Mouse (Mus musculus): Measurements from ENCODE around the gene S1pr1. TPM values are rescaled to one million over a fixed set of nuclear protein-coding genes. Genes with fewer than 3 reads are reported as not detected.

Gene S1pr1
- polyA plus RNA-seq (2012; fragmentation: generic; extraction: Trizol) = 2.9 TPM
- long read RNA-seq, experiment 1, transcript S1pr1-201 (2 exons, 3,046 nt) = major isoform, 10 of 12 reads
- long read RNA-seq, experiment 1, partial matches to known transcripts = 0 of 12 reads
- long read RNA-seq, experiment 1, other reads (novel, unspliced or antisense) = 2 of 12 reads
- long read RNA-seq, experiment 2, transcript S1pr1-201 (2 exons, 3,046 nt) = major isoform, 15 of 19 reads
- long read RNA-seq, experiment 2, partial matches to known transcripts = 2 of 19 reads
- long read RNA-seq, experiment 2, other reads (novel, unspliced or antisense) = 2 of 19 reads

- Histone ChIP-seq H3K79me2 (ENCODE audit: control insufficient read depth, insufficient read depth) (no peaks in the 10 kb centered on the region), H3K4me3 (ENCODE audit: insufficient read depth, poor library complexity, severe bottlenecking) (peak within 1 kb of the TSS; percentile 31), H3ac (ENCODE audit: control insufficient read depth, insufficient read length, low read depth) (peak within 1 kb of the TSS; percentile 86), H3K36me3 (ENCODE audit: control insufficient read depth, insufficient read depth) (no peaks in the 10 kb centered on the region), H3K27me3 (ENCODE audit: control insufficient read depth, insufficient read depth, insufficient read length) (no peaks in the 10 kb centered on the region), H3K79me3 (ENCODE audit: low read depth) (no peaks in the 10 kb centered on the region)
- TF ChIP-seq MAX (IDR thresholded peaks at IDR 0.05) = no peak
- no peak for TF ChIP-seq MYOD1 (IDR thresholded peaks at IDR 0.05; ENCODE audit: control insufficient read depth, insufficient read length, low read depth)
- TF ChIP-seq CEBPB (IDR thresholded peaks at IDR 0.05; ENCODE audit: low read depth) = no peak
- TF ChIP-seq MYOG (IDR thresholded peaks at IDR 0.05; ENCODE audit: control insufficient read depth, extremely low read depth, insufficient read length) = no peak
- no peak for TF ChIP-seq USF1 (IDR thresholded peaks at IDR 0.05; ENCODE audit: low read depth)
- no peak for TF ChIP-seq FOSL1 (IDR thresholded peaks at IDR 0.05; ENCODE audit: insufficient read depth, low read length, poor library complexity, severe bottlenecking)
- no peak for TF ChIP-seq CTCF (IDR thresholded peaks at IDR 0.05; ENCODE audit: control insufficient read depth, insufficient read depth, insufficient read length)
Measured at GRCm38 (mm10) chr3:115714671-115715651, at the start of gene S1pr1. Gene S1pr1, minus strand, starts transcription at chr3:115715072.

- Histone ChIP-seq H3ac (ENCODE audit: control insufficient read depth, insufficient read length, low read depth) (no peak overlapping the region), H3K36me3 (ENCODE audit: control insufficient read depth, insufficient read depth) (no peaks in the 10 kb centered on the region), H3K4me3 (ENCODE audit: insufficient read depth, poor library complexity, severe bottlenecking) (no peak overlapping the region), H3K79me2 (ENCODE audit: control insufficient read depth, insufficient read depth) (no peaks in the 10 kb centered on the region), H3K79me3 (ENCODE audit: low read depth) (no peaks in the 10 kb centered on the region), H3K27me3 (ENCODE audit: control insufficient read depth, insufficient read depth, insufficient read length) (no peaks in the 10 kb centered on the region)
- TF ChIP-seq FOSL1 (IDR thresholded peaks at IDR 0.05; ENCODE audit: insufficient read depth, low read length, poor library complexity, severe bottlenecking) (no peak), MYOD1 (IDR thresholded peaks at IDR 0.05; ENCODE audit: control insufficient read depth, insufficient read length, low read depth) (no peak), CEBPB (IDR thresholded peaks at IDR 0.05; ENCODE audit: low read depth) (no peak), MAX (IDR thresholded peaks at IDR 0.05) (no peak), USF1 (IDR thresholded peaks at IDR 0.05; ENCODE audit: low read depth) (no peak), CTCF (IDR thresholded peaks at IDR 0.05; ENCODE audit: control insufficient read depth, insufficient read depth, insufficient read length) (no peak), MYOG (IDR thresholded peaks at IDR 0.05; ENCODE audit: control insufficient read depth, extremely low read depth, insufficient read length) (no peak)
Measured at GRCm38 (mm10) chr3:115763292-115763691, 48.4 kb upstream of the S1pr1 start.

- Histone ChIP-seq H3ac (ENCODE audit: control insufficient read depth, insufficient read length, low read depth) (no peak overlapping the region), H3K27me3 (ENCODE audit: control insufficient read depth, insufficient read depth, insufficient read length) (no peaks in the 10 kb centered on the region), H3K79me2 (ENCODE audit: control insufficient read depth, insufficient read depth) (no peaks in the 10 kb centered on the region), H3K79me3 (ENCODE audit: low read depth) (no peaks in the 10 kb centered on the region), H3K36me3 (ENCODE audit: control insufficient read depth, insufficient read depth) (no peaks in the 10 kb centered on the region), H3K4me3 (ENCODE audit: insufficient read depth, poor library complexity, severe bottlenecking) (no peak overlapping the region)
- no peak for TF ChIP-seq MAX (IDR thresholded peaks at IDR 0.05)
Measured at GRCm38 (mm10) chr3:115762841-115763240, 48.0 kb upstream of the S1pr1 start.

DNA sequence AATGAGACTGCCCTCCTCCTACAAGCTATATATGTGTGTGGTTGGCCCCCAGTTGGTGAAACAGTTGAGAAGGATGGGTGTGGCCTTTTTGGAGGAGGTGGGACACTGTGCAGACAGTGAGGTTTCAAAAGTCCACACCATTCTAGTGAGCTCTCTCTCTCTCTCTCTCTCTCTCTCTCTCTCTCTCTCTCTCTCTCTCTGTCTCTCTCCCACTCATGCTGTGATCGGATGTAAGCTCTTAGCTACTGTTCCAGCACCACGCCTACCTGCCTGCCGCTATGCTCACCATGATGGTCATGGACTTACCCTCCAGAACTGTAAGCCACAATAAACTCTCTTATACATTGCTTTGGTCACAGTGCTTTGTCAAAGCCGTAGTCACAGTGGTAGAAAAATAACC is 44.8 kb upstream of the S1pr1 start:
- TF ChIP-seq MYOG (IDR thresholded peaks at IDR 0.05; ENCODE audit: control insufficient read depth, extremely low read depth, insufficient read length) = no peak
- TF ChIP-seq USF1 (IDR thresholded peaks at IDR 0.05; ENCODE audit: low read depth) = no peak
- no peak for TF ChIP-seq MAX (IDR thresholded peaks at IDR 0.05)
- TF ChIP-seq MYOD1 (IDR thresholded peaks at IDR 0.05; ENCODE audit: control insufficient read depth, insufficient read length, low read depth) = no peak
- TF ChIP-seq CEBPB (IDR thresholded peaks at IDR 0.05; ENCODE audit: low read depth) = no peak
- TF ChIP-seq FOSL1 (IDR thresholded peaks at IDR 0.05; ENCODE audit: insufficient read depth, low read length, poor library complexity, severe bottlenecking) = no peak
- no peak for TF ChIP-seq CTCF (IDR thresholded peaks at IDR 0.05; ENCODE audit: control insufficient read depth, insufficient read depth, insufficient read length)
- Histone ChIP-seq H3K79me3 (ENCODE audit: low read depth) (no peaks in the 10 kb centered on the region), H3K27me3 (ENCODE audit: control insufficient read depth, insufficient read depth, insufficient read length) (no peaks in the 10 kb centered on the region)

DNA sequence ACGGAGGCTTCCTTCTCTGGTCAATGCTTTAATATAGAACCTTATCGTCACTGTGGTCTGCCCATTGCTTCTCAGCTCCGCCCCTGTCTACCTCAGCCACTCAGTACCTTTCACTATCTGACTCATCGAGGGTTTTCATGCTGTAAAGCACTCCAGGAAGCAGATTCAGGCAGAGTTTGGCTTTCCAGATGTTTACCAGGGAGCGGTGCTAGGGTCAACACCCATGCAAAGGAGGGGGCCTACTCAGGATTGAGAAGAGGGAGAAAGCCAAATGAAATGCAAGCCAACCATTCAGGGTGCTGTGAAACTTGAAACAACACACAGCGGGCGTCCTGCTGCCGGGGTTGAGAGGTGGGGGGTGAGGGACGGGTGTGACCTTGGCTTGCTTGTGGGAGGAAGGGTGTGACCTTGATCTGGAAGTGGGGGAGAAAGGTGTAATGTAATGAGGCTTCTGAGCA is 43.6 kb upstream of the S1pr1 start:
- no peak overlapping the region for H3K4me3 ChIP-seq (ENCODE audit: insufficient read depth, poor library complexity, severe bottlenecking)
- no peaks in the 10 kb centered on the region for H3K79me2 ChIP-seq (ENCODE audit: control insufficient read depth, insufficient read depth)
- no peaks in the 10 kb centered on the region for H3K79me3 ChIP-seq (ENCODE audit: low read depth)
- H3K27me3 ChIP-seq (ENCODE audit: control insufficient read depth, insufficient read depth, insufficient read length) = no peaks in the 10 kb centered on the region
- no peak overlapping the region for H3ac ChIP-seq (ENCODE audit: control insufficient read depth, insufficient read length, low read depth)
- H3K36me3 ChIP-seq (ENCODE audit: control insufficient read depth, insufficient read depth) = no peaks in the 10 kb centered on the region
- TF ChIP-seq CTCF (IDR thresholded peaks at IDR 0.05; ENCODE audit: control insufficient read depth, insufficient read depth, insufficient read length) = no peak
- TF ChIP-seq CEBPB (IDR thresholded peaks at IDR 0.05; ENCODE audit: low read depth) = no peak
- TF ChIP-seq MYOD1 (IDR thresholded peaks at IDR 0.05; ENCODE audit: control insufficient read depth, insufficient read length, low read depth) = no peak
- TF ChIP-seq USF1 (IDR thresholded peaks at IDR 0.05; ENCODE audit: low read depth) = no peak
- TF ChIP-seq MYOG (IDR thresholded peaks at IDR 0.05; ENCODE audit: control insufficient read depth, extremely low read depth, insufficient read length) = no peak
- no peak for TF ChIP-seq MAX (IDR thresholded peaks at IDR 0.05)
- no peak for TF ChIP-seq FOSL1 (IDR thresholded peaks at IDR 0.05; ENCODE audit: insufficient read depth, low read length, poor library complexity, severe bottlenecking)

More for the DNA sequence above, 44.8 kb upstream of the S1pr1 start:
- no peaks in the 10 kb centered on the region for H3K36me3 ChIP-seq (ENCODE audit: control insufficient read depth, insufficient read depth)
- H3ac ChIP-seq (ENCODE audit: control insufficient read depth, insufficient read length, low read depth) = no peak overlapping the region
- no peaks in the 10 kb centered on the region for H3K79me2 ChIP-seq (ENCODE audit: control insufficient read depth, insufficient read depth)
- no peak overlapping the region for H3K4me3 ChIP-seq (ENCODE audit: insufficient read depth, poor library complexity, severe bottlenecking)
